Mouse (Mus musculus) midbrain, embryonic 12.5 days (tissue): Measurements from ENCODE around the gene Lgr6. TPM values are rescaled to one million over a fixed set of nuclear protein-coding genes. Genes with fewer than 3 reads are reported as not detected.

Experiments used
- ATAC-seq: fragments of 200-750 bp; cut with Nextera tagmentation; 2 replicates; pipeline ENCODE4 v1.8.0; 2017; ENCODE audit warnings: low read depth, moderate TSS enrichment, moderate library complexity; ENCODE audit not compliant: low FRiP score
- H3K27ac ChIP-seq: fragments of 300-500 bp; sonication (generic); replicated peaks from 2 replicates; pipeline ENCODE4 v1.5.1; 2016; ENCODE audit warnings: mild to moderate bottlenecking
- H3K27me3 ChIP-seq: fragments of 300-500 bp; sonication (generic); 2 replicates; pipeline ENCODE4 v1.6.1; 2016; ENCODE audit warnings: mild to moderate bottlenecking
- H3K36me3 ChIP-seq: fragments of 300-500 bp; sonication (generic); 2 replicates; pipeline ENCODE4 v1.6.1; 2016
- H3K4me1 ChIP-seq: fragments of 300-500 bp; sonication (generic); 2 replicates; pipeline ENCODE4 v1.6.1; 2016
- H3K4me2 ChIP-seq: fragments of 300-500 bp; sonication (generic); replicated peaks from 2 replicates; pipeline ENCODE4 v1.6.1; 2016; ENCODE audit warnings: mild to moderate bottlenecking, moderate library complexity
- H3K4me3 ChIP-seq: fragments of 300-500 bp; sonication (generic); 2 replicates; pipeline ENCODE4 v1.5.1; 2016; ENCODE audit warnings: mild to moderate bottlenecking
- H3K9ac ChIP-seq: fragments of 300-500 bp; sonication (generic); replicated peaks from 2 replicates; pipeline ENCODE4 v1.6.1; 2016; ENCODE audit warnings: mild to moderate bottlenecking, moderate library complexity
- H3K9me3 ChIP-seq: fragments of 300-500 bp; sonication (generic); 2 replicates; pipeline ENCODE4 v1.6.1; 2016; ENCODE audit warnings: mild to moderate bottlenecking
- whole genome bisulfite sequencing: fragments of 180-500 bp; shearing (Covaris S2); methylation state at CpG from one replicate; pipeline ENCODE4 v1.1.7; 2016; 5-methylcytosine and 5-hydroxymethylcytosine counted together
- polyA plus RNA-seq: library from polyadenylated mRNA; unstranded; fragments of >200 nt; fragmentation: Nextera tagmentation; extraction: Ambion mirVana; gene quantifications from 2 replicates; pipeline ENCODE4 v1.2.1, GENCODE M21; 2016

Lgr6 gene
- polyA plus RNA-seq, 1 experiment from 2014 or later = 0.66 TPM

DNA sequence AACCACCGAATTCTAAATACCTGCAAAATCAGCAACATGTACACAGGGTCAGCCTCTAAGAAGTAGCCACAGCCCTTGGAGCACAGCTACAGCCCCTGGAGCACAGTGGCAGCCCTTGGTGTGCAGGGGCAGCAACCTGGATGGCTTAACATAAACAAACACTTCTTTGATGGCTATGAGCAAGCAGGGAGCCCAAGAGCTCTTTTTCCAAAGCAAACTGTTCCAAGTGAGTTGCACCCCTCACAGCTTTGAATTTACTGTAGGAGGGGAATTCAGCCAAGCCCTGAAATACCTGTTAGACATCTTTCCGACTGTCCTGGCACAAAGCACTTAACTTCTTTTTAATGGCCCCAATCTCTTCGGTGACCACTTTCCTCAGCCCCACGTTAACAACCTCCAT is 164.2 kb downstream of the Lgr6 start:
- H3K27ac ChIP-seq = no peak overlapping the region
- no peak overlapping the region for H3K4me2 ChIP-seq
- H3K4me1 ChIP-seq = no peaks in the 10 kb centered on the region
- H3K9ac ChIP-seq = no peak overlapping the region
- no peaks in the 10 kb centered on the region for H3K9me3 ChIP-seq
- no peak for ATAC-seq
- H3K36me3 ChIP-seq = no peaks in the 10 kb centered on the region
- no peak overlapping the region for H3K4me3 ChIP-seq
- 81% methylated on average over 4 of the region's 4 CpGs for WGBS
- H3K27me3 ChIP-seq = no peaks in the 10 kb centered on the region

GRCm38 (mm10) chr1:134938233-134938632 is 166.8 kb downstream of the Lgr6 start:
- H3K4me3 ChIP-seq = no peak overlapping the region
- no peaks in the 10 kb centered on the region for H3K9me3 ChIP-seq
- no peak for ATAC-seq
- H3K4me2 ChIP-seq = no peak overlapping the region
- H3K27ac ChIP-seq = no peak overlapping the region
- WGBS = 93% methylated on average over 1 of the region's 1 CpGs
- H3K27me3 ChIP-seq = no peaks in the 10 kb centered on the region
- no peaks in the 10 kb centered on the region for H3K36me3 ChIP-seq
- no peak overlapping the region for H3K9ac ChIP-seq
- H3K4me1 ChIP-seq = no peaks in the 10 kb centered on the region

DNA sequence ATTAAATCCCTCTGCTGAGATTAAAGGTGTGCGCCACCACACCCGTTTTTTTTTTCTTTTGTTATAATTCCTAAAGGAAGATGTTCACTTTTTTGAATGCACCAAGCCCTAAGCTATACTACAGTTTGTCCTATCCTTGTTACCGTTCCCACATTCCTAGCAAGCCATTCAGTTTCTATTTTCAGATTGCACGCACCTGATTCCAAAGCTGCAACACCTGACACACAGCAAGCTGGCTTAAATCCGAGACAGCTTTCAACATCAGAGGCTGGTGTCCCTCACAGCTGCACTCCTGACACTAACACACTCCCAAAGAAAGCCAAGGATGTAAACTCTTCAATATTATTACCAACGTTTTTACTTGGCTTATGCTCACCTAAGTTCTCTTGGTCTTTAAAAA is 168.7 kb downstream of the Lgr6 start:
- Histone ChIP-seq H3K4me2 (no peak overlapping the region), H3K4me1 (peaks cover 3% of the 10 kb centered on the region; the same call in 1 of the 2 replicates), H3K36me3 (no peaks in the 10 kb centered on the region), H3K27ac (no peak overlapping the region), H3K4me3 (no peak overlapping the region), H3K9ac (no peak overlapping the region), H3K27me3 (no peaks in the 10 kb centered on the region), H3K9me3 (no peaks in the 10 kb centered on the region)
- WGBS = 93% methylated on average over 6 of the region's 6 CpGs
- no peak for ATAC-seq

Other genes with a start within 250 kb of the Lgr6 start
- 13.8 and 14.6 TPM in 2 replicates for gene Ppp1r12b, start 149.3 kb downstream of the Lgr6 start, polyA plus RNA-seq
- gene Ube2t, start 142.7 kb downstream of the Lgr6 start, polyA plus RNA-seq = 43.2 and 43.9 TPM in 2 replicates
- 0.58 and 1.1 TPM in 2 replicates for gene Ptpn7, start 27.4 kb upstream of the Lgr6 start, polyA plus RNA-seq
- 129 and 143 TPM in 2 replicates for gene Arl8a, start 41.5 kb upstream of the Lgr6 start, polyA plus RNA-seq
- not detected in 2 replicates for gene Gpr37l1, start 62.4 kb upstream of the Lgr6 start, polyA plus RNA-seq
- 0.52 and 0.70 TPM in 2 replicates for gene Elf3, start 153.3 kb upstream of the Lgr6 start, polyA plus RNA-seq
- 93.3 and 101 TPM in 2 replicates for gene Rnpep, start 178.8 kb upstream of the Lgr6 start, polyA plus RNA-seq
- gene Timm17a, start 208.5 kb upstream of the Lgr6 start, polyA plus RNA-seq = 162 and 170 TPM in 2 replicates
- 0.60 and 0.85 TPM in 2 replicates for gene Lmod1, start 219.5 kb upstream of the Lgr6 start, polyA plus RNA-seq